Mouse (Mus musculus): ENCODE results near the gene Itga1. TPM values are rescaled to one million over a fixed set of nuclear protein-coding genes. Genes with fewer than 3 reads are reported as not detected.

Gene Itga1
- polyA plus RNA-seq, 1 experiment from 2014 or later: 8.2 TPM

DNA sequence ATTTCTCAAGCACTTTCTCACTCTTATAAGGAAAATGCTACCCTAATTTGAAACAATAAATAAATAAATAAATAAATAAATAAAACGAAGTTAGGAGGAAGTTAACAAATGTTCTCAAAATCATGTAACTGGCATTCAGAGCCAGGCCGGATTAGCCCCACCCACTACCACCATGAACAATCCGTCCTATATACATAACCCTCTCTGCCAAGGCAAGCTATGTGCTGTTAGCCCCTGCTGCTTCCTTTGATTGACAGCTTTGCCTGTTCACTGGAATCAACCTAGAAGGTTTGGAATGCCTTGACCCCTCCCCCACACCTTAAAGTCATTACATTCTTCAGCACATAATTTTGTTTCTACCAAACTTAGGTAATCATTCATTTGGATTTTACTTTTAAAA, 10.3 kb downstream of the Itga1 start:
- Histone ChIP-seq H3K27ac (replicated peaks; ENCODE audit: low read depth, low read length) (no peak overlapping the region), H3K27me3 (ENCODE audit: control insufficient read depth, insufficient read depth, low read length) (no peaks in the 10 kb centered on the region), H3K4me3 (replicated peaks; ENCODE audit: low read depth, low read length) (no peak overlapping the region), H3K9me3 (ENCODE audit: control insufficient read depth, low read length) (no peaks in the 10 kb centered on the region), H3K4me1 (ENCODE audit: control insufficient read depth, insufficient read depth, low read length) (peaks cover 13% of the 10 kb centered on the region), H3K36me3 (ENCODE audit: control insufficient read depth, insufficient read depth, low read length) (peaks cover 8% of the 10 kb centered on the region; the same call in 1 of the 2 replicates), H3K9ac (replicated peaks; ENCODE audit: low read length) (no peak overlapping the region), H3K4me2 (ENCODE audit: low read length) (no peak overlapping the region; the same call in 1 of the 2 replicates)
- DNase-seq: no peak
- ATAC-seq (ENCODE audit: low FRiP score, low TSS enrichment): no peak
- 82% methylated on average over 3 of the region's 3 CpGs for WGBS

DNA sequence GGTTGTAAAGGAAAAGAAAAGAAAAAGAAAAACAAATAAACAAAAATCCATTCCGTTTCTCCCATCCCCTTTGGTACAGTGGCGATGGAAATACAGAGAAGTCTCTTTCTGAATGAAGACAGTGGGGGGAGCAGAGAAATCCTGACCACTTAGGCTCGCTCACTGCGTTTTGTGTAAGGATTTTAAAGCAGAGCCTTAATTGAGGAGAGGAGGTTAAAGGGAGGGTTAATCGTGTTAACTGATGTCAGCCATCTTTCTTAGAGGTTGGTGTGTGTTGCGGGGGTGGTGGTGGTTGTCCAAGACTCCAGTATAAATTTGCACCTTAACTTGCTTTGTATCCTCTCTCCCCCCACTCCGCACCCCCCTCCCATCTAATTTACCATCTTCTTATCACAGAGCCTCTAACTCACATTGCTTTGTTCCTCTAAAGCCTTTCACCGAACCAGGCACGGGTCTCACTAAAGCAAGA, 10.8 kb downstream of the Itga1 start:
- Histone ChIP-seq H3K27me3 (ENCODE audit: control insufficient read depth, insufficient read depth, low read length) (no peaks in the 10 kb centered on the region), H3K9ac (replicated peaks; ENCODE audit: low read length) (no peak overlapping the region), H3K27ac (replicated peaks; ENCODE audit: low read depth, low read length) (no peak overlapping the region), H3K9me3 (ENCODE audit: control insufficient read depth, low read length) (no peaks in the 10 kb centered on the region), H3K4me3 (replicated peaks; ENCODE audit: low read depth, low read length) (peak overlapping the region; percentile 69), H3K4me1 (ENCODE audit: control insufficient read depth, insufficient read depth, low read length) (peaks cover 13% of the 10 kb centered on the region), H3K36me3 (ENCODE audit: control insufficient read depth, insufficient read depth, low read length) (peaks cover 9% of the 10 kb centered on the region; the same call in 1 of the 2 replicates), H3K4me2 (ENCODE audit: low read length) (peak overlapping the region; percentile 75)
- ATAC-seq (ENCODE audit: low FRiP score, low TSS enrichment) (no peak), DNase-seq (no peak)
- WGBS: 53% methylated on average over 9 of the region's 9 CpGs

DNA sequence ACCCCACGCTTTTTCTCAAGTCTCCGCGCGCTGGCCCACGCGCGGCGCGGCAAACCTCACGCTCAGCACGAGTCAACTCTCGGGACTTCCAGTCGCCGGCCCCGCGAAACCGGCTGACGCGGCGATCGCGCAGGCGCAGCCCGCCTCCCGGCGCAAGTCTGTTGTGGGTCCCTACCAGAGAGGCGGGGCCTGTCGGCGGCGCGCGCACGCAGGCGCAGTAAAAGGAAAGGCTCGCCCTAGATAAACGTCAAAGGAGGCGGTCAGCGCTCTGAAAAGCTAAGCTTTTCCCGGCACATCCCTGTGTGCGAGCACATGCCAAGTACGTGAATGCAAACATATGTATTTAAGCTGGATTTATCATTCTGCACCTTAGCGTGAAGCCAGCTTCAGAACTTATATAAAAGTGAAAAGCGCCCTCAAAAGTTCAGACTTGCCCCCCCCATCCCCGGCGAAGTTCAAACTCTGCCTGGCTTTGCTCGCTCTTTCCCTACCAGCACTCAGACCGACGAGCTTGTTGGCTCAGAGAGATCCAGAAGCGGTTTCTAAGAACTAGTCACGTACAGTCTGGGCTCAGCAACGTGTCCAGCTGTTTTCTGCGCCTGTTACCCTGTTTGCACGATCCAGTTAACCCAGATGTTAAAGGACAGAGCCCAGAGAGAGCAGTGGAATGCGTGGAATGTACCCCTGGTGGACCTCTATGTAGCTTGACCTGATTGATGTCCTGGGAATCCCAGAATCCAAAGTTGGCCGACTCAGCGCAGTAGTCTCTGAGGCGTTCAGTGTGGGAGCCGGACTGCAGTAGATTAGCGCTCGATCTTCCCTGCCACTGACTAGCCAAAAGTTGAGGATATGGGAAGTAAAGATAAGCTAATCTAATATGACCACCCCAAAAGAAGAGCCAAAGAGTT, 11.4 kb downstream of the Itga1 start, which contains the start of gene Pelo:
Pelo (minus strand) TSS at position 118 of the 908 bp plus-strand sequence.
- H3K27ac ChIP-seq (replicated peaks; ENCODE audit: low read depth, low read length): peak within 1 kb of the TSS; percentile 41; the same call in 1 of the 2 replicates
- WGBS: under 1% methylated on average over 60 of the region's 60 CpGs

DNA sequence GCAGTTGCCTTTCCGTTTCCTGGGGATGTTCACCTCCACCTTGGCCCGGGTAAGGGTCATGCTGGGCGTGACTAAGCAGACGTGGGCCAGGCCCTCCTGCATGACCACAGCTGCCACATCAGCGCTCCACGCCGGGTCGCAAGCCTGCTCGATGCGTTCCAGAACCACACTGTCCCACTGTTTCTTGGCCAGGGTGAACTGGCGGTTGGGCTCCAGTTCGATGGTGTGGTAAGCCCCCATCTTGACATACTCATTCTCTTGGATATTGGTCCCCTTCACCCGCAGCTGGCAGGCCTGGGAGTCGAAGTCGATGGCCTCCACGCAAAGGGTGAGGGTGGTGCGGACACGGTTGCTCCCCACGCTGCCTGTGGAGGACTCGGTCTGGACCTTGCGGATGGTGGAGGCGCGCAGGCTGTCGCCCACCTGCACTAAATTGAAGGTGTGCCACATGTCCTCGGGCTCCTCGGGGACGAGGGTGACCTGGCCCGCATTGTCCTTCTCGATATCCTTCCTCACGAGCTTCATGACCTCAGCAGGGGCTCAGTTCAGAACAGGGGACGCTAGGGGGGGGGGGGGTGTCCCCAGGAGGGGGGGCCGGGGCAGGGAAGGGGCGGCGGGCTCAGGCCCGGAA, 12.3 kb downstream of the Itga1 start:
- WGBS: 11% methylated on average over 35 of the region's 35 CpGs
- Histone ChIP-seq H3K4me2 (ENCODE audit: low read length) (peak overlapping the region; percentile 75), H3K9ac (replicated peaks; ENCODE audit: low read length) (peak overlapping the region; percentile 77), H3K27ac (replicated peaks; ENCODE audit: low read depth, low read length) (0 out of 2 replicates have a peak overlapping the region, but pooled peaks have one; percentile 41), H3K9me3 (ENCODE audit: control insufficient read depth, low read length) (no peaks in the 10 kb centered on the region), H3K4me1 (ENCODE audit: control insufficient read depth, insufficient read depth, low read length) (peaks cover 13% of the 10 kb centered on the region), H3K27me3 (ENCODE audit: control insufficient read depth, insufficient read depth, low read length) (no peaks in the 10 kb centered on the region), H3K36me3 (ENCODE audit: control insufficient read depth, insufficient read depth, low read length) (peaks cover 9% of the 10 kb centered on the region; the same call in 1 of the 2 replicates), H3K4me3 (replicated peaks; ENCODE audit: low read depth, low read length) (peak overlapping the region; percentile 69)
- peak; percentile 76 for ATAC-seq (ENCODE audit: low FRiP score, low TSS enrichment)
- peak; percentile 35 for DNase-seq

More for the DNA sequence above, 11.4 kb downstream of the Itga1 start, which contains the start of gene Pelo:
- Histone ChIP-seq H3K9me3 (ENCODE audit: control insufficient read depth, low read length) (no peaks in the 10 kb centered on the region), H3K4me2 (ENCODE audit: low read length) (peak within 1 kb of the TSS; percentile 75), H3K9ac (replicated peaks; ENCODE audit: low read length) (peak within 1 kb of the TSS; percentile 77), H3K27me3 (ENCODE audit: control insufficient read depth, insufficient read depth, low read length) (no peaks in the 10 kb centered on the region), H3K4me1 (ENCODE audit: control insufficient read depth, insufficient read depth, low read length) (peaks cover 13% of the 10 kb centered on the region), H3K4me3 (replicated peaks; ENCODE audit: low read depth, low read length) (peak within 1 kb of the TSS; percentile 69), H3K36me3 (ENCODE audit: control insufficient read depth, insufficient read depth, low read length) (peaks cover 9% of the 10 kb centered on the region; the same call in 1 of the 2 replicates)
- ATAC-seq (ENCODE audit: low FRiP score, low TSS enrichment): peak; percentile 97
- peak; percentile 97 for DNase-seq

DNA sequence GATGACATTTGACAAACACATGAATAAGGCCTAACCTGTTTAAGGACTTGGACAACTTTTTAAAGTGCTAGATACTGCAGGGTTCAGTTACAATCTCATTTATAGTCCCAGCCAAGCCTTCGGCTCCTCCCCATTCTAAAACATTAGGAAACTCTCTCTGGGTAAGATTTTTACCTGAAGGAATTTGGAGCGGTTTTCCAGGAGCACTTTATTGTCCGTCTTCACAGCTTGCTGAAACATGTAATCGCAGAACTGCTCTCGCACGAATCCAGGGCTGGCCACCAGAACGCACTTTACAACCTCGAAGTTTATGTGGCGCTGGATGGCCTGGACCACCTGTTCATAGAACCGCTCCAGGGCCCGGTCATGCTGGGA, 12.8 kb downstream of the Itga1 start:
- no peak overlapping the region for H3K27ac ChIP-seq (replicated peaks; ENCODE audit: low read depth, low read length)
- peaks cover 9% of the 10 kb centered on the region; the same call in 1 of the 2 replicates for H3K36me3 ChIP-seq (ENCODE audit: control insufficient read depth, insufficient read depth, low read length)
- H3K27me3 ChIP-seq (ENCODE audit: control insufficient read depth, insufficient read depth, low read length): no peaks in the 10 kb centered on the region
- ATAC-seq (ENCODE audit: low FRiP score, low TSS enrichment) (no peak), DNase-seq (no peak)
- peaks cover 13% of the 10 kb centered on the region for H3K4me1 ChIP-seq (ENCODE audit: control insufficient read depth, insufficient read depth, low read length)
- peak overlapping the region; percentile 69 for H3K4me3 ChIP-seq (replicated peaks; ENCODE audit: low read depth, low read length)
- WGBS: 71% methylated on average over 11 of the region's 11 CpGs
- H3K4me2 ChIP-seq (ENCODE audit: low read length): peak overlapping the region; percentile 75
- peak overlapping the region; percentile 77 for H3K9ac ChIP-seq (replicated peaks; ENCODE audit: low read length)
- H3K9me3 ChIP-seq (ENCODE audit: control insufficient read depth, low read length): no peaks in the 10 kb centered on the region

DNA sequence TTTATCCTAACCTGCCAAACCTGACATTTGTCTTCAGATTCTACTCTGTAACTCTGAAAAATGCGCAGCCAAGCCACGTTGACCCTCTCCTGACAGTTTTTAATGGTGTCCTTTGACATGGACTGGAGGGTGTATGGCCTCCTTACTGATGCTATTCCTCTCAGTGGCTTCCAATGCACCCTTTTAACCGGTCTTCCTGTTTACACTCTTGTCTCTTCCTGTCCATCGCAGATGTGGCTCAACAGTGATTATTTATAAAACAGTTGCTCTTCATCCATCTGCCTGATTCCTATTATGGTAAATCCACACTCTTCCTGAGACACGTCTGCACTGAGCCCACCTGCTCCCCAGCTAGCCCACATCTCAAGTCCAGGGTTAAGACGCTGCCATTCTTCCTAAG, 15.8 kb downstream of the Itga1 start:
- H3K27ac ChIP-seq (replicated peaks; ENCODE audit: low read depth, low read length): no peak overlapping the region
- DNase-seq (no peak), ATAC-seq (ENCODE audit: low FRiP score, low TSS enrichment) (no peak)
- H3K4me3 ChIP-seq (replicated peaks; ENCODE audit: low read depth, low read length): no peak overlapping the region
- no peaks in the 10 kb centered on the region for H3K9me3 ChIP-seq (ENCODE audit: control insufficient read depth, low read length)
- H3K27me3 ChIP-seq (ENCODE audit: control insufficient read depth, insufficient read depth, low read length): no peaks in the 10 kb centered on the region
- H3K4me2 ChIP-seq (ENCODE audit: low read length): no peak overlapping the region
- 94% methylated on average over 6 of the region's 6 CpGs for WGBS
- no peak overlapping the region for H3K9ac ChIP-seq (replicated peaks; ENCODE audit: low read length)
- H3K36me3 ChIP-seq (ENCODE audit: control insufficient read depth, insufficient read depth, low read length): peaks cover 9% of the 10 kb centered on the region; the same call in 1 of the 2 replicates
- peaks cover 13% of the 10 kb centered on the region for H3K4me1 ChIP-seq (ENCODE audit: control insufficient read depth, insufficient read depth, low read length)

DNA sequence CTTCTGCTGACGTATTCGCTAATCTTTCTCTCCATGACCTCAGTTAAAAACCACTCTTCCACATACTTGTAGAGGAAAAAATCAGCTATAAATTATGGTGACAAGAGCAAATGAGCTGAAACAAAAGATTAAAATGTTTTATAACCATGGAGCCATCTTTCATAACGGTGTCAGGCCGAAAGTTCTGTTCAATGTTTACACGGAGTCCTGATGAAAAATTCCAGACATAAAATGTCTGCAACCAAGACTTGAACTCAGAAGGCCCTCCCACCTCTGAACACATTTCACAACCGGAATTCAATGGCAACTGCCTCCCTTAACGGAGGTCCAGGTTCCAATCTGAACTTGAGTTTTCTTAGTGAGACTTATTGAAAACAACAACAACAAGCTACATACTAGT, 19.4 kb downstream of the Itga1 start:
- no peaks in the 10 kb centered on the region for H3K9me3 ChIP-seq (ENCODE audit: control insufficient read depth, low read length)
- ATAC-seq (ENCODE audit: low FRiP score, low TSS enrichment) (no peak), DNase-seq (no peak)
- peaks cover 5% of the 10 kb centered on the region; the same call in 1 of the 2 replicates for H3K36me3 ChIP-seq (ENCODE audit: control insufficient read depth, insufficient read depth, low read length)
- H3K4me2 ChIP-seq (ENCODE audit: low read length): no peak overlapping the region
- H3K4me3 ChIP-seq (replicated peaks; ENCODE audit: low read depth, low read length): no peak overlapping the region
- no peaks in the 10 kb centered on the region for H3K27me3 ChIP-seq (ENCODE audit: control insufficient read depth, insufficient read depth, low read length)
- H3K27ac ChIP-seq (replicated peaks; ENCODE audit: low read depth, low read length): no peak overlapping the region
- H3K4me1 ChIP-seq (ENCODE audit: control insufficient read depth, insufficient read depth, low read length): no peaks in the 10 kb centered on the region
- WGBS: 95% methylated on average over 7 of the region's 7 CpGs
- no peak overlapping the region for H3K9ac ChIP-seq (replicated peaks; ENCODE audit: low read length)

DNA sequence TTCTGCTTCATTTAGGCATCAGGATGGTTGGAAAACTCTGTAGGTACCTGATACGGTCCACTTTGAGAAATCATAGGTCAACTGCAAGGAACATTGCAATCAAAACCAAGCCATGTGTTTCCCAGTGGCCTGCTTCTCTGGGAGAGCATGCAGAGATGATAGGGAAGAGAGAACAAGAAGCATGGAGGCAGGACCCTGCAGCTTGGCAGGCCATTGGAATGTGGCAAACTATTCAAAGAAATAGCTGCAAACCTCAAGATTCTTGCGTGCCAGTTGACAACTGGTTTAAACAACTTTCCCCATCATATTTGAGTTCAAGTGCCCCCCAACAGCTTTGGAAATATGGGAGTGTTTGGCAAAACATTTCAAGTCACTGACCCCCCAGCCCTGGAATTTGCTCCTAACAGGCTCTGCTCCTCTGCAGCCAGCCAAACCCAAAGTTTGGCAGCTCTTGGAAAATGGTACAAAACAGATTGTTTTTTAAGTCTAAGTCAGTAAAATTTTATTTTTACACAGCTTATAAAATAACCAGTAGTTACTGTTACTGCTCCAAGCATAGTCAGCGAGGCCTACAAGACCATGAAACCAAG, 21.7 kb downstream of the Itga1 start:
- Histone ChIP-seq H3K4me1 (ENCODE audit: control insufficient read depth, insufficient read depth, low read length) (no peaks in the 10 kb centered on the region), H3K27me3 (ENCODE audit: control insufficient read depth, insufficient read depth, low read length) (no peaks in the 10 kb centered on the region), H3K4me2 (ENCODE audit: low read length) (no peak overlapping the region), H3K9me3 (ENCODE audit: control insufficient read depth, low read length) (no peaks in the 10 kb centered on the region), H3K27ac (replicated peaks; ENCODE audit: low read depth, low read length) (no peak overlapping the region), H3K4me3 (replicated peaks; ENCODE audit: low read depth, low read length) (no peak overlapping the region), H3K9ac (replicated peaks; ENCODE audit: low read length) (no peak overlapping the region), H3K36me3 (ENCODE audit: control insufficient read depth, insufficient read depth, low read length) (no peaks in the 10 kb centered on the region)
- 96% methylated on average over 3 of the region's 3 CpGs for WGBS
- DNase-seq (no peak), ATAC-seq (ENCODE audit: low FRiP score, low TSS enrichment) (no peak)

Data from midbrain, embryonic 14.5 days (tissue).